Mouse (Mus musculus): ENCODE data around the gene Alad.

Alad gene

DNA sequence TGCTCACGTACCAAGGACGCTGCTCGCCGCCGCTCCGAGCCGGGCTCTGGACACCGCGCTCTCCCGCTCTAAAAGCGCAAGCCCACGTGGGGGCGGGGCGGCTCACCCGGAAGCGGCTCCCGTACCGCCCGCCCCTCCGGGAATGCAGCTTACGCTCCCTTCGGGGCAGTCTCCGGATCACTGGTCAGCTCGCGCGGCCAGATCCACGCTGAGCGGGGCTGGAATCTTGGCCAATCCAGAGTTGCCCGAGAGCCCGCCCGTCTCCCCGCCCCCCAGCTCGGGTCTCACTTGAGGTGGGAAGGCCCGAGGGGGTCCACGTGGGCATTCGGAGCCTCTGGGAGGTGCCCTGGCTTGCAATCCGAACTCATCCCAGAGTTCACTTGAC, at the start of gene Alad:
TSS of gene Alad (minus strand) at position 70 of the 385 bp plus-strand sequence.
- DNase-seq: peak; percentile 83

DNA sequence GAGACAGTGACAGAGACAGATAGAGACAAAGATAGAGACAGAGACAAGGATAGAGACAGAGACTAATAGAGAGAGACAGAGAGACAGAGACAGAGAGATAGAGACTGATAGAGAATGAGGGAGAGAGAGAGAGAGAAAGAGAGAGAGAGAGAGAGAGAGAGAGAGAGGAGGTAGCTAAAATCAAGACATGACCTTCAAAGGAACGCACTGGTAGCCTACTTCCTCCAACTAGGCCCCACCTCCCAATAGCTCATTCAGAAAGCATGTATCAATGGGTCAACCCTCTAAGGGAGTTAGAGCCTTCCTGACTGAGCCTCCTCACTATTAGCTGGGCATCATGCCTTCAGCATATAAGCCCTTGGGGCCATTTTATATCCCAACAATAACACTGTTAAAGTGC, 48.6 kb upstream of the Alad start:
- no peak for DNase-seq

DNA sequence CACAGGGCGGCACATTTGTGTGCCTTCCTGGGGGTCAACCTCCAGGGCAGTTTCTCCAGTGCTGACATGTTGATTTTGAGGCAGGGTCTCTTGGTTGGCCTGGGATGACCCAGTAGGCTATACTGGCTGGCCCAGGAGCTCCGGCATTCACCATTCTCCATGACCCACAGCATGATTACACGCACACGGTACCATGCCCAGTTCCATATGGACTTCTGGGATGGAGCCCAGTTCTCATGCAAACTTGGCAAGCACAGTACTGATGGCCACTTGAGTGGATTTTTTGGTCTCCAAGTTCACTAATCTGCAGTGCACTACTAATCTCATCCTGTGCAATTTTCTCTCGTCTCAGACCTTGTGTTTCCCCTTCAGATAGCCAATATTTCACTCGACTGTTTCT, 48.0 kb upstream of the Alad start:
- peak; percentile 45 for DNase-seq

DNA sequence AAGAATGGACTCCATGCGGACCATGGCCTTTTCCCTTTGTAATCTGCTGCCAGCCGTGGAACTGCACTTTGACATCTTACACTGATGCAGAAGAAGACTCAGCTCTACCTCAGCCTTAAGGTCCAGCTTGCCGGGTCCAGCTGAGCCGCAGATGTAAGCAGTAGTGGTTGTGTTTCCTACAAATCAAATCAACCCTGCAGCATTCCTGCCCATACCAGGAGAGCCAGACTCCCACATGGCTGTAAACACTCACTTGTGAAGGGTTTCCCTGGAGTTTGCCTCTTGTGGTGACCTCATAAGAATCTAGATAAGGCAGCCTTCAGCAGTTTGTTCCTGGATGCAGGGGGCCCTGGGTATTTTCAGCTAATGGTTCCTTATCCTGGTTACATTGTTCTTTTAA, 46.8 kb upstream of the Alad start:
- no peak for DNase-seq

DNA sequence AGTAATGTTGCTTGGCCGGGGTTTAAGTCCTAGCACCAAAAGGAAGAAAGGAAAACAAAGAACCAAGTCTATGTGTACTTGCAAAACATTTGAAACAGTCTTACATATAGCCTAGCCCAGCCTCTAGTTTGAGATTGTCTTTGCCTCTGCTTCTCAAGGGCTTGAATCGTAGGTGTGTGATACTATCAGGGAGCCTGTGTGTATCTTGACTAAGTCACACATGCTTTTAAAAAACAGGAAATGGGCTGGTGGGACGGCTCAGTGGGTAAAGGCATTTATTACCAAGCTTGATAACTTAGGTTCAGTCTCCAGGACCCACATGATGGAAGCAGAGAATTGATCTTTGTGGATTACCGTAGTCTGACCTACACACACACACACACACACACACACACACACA, 42.3 kb upstream of the Alad start:
- no peak for DNase-seq

DNA sequence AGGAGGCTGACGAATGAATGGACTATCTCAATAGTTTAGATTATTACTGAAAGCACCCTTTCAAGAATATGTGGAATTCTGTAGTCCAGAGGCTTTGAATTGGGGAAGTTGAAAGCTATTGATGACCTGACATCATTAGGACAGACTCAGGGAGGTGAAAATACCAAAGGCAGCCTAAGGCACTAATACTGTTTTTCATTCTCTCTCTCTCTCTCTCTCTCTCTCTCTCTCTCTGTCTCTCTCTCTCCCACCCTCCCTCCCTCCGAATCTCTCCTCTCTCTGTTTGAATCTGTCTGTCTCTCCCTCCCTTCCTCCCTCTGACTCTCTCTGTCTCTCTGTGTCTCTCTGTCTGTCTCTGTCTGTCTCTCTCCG, 41.9 kb upstream of the Alad start:
- no peak for DNase-seq

DNA sequence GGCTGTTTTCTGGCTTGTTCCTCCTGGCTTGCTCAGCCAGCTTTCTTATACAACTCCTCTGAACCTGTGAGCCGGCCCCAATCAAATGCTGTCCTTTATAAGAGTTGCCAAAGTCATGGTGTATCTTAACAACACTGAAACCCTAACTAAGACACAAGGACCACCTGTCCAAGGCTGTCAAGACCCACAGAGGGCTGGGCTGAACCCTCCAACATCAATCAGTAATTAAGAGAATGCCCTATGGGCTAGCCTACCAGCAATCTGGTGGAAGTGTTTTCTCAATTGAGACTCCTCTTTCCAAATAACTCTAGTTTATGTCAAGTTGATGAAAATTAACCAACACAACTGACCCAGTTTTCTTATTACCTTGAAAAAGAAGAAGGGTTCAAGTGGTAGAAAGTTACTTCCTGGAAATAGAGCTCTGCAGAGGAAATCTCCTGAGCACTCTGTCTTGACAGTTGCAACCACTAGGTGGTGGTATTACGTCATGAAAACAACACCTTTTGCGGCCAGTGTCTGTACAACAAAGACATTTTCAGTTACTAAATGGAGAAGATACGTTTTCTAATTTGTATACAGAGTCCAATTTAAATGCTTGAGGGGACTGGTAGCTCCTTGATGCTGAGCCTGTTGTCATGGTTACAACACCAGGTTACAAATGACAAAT, 41.4 kb upstream of the Alad start:
- peak; percentile 70 for DNase-seq

DNA sequence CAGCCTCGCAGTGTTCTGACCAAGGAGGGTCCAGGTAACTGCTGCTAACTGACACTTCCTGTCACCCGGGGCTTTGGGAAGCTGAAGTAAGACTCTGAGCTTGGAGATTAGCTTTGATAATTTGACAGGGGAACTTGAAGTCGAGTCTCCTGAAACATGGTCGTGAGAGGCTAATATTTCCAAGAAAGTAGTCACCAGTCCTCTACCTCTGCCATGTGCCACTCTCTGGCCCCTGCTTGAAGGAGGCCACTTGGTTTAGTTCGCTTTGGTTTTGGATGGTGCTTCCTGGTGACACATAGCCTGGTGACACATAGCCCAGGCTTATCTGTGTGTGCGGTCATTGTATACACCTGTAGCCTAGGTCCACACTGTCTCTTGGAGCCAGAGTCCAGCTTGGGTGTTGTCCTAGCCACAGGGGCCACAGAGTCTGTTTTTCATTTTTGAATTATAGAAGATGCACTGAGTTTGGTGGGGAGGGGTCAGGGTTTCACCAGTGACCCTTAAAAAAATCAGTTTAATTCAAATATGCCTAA, 40.1 kb upstream of the Alad start, which contains the start of gene Rgs3:
TSS of gene Rgs3 (plus strand) at position 51 of the 533 bp plus-strand sequence.
- no peak for DNase-seq

DNA sequence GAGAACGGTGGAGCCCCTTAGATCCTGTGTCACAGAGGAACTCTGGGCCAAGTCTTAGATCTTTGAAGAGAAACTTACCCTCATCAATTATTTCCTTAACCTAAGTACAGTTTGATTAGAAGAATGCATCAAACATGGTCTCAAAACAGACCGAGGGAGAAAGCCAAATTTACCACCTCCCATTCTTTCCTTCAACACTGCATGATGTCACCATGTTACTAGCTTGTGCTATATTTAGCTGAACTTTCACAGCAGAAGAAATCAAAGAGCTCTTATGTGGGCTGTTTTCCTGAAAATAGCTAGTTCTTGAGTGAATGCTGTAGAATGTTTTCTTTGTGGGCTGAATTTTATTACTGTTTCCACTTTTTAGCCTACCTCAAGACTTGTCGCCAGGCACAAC, 37.7 kb upstream of the Alad start:
- no peak for DNase-seq

DNA sequence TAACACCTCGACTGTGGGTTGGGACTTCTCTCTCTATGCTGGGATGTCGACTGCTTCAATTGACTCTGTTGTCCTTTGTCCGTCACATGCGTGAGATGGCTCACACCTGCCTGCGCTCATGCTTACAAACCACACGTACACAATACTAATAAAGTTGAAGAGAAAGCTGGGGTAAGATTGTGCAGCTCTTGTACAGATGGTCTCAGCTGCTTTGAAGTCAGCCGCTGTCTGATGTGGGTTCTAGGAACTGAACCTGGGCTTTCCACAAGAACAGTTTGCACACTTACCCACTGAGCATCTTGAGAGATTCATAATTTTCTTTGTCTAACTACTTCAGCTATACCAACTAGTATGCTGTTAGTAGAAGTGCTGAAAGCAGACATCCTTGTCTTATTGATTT, 32.2 kb upstream of the Alad start:
- no peak for DNase-seq

DNA sequence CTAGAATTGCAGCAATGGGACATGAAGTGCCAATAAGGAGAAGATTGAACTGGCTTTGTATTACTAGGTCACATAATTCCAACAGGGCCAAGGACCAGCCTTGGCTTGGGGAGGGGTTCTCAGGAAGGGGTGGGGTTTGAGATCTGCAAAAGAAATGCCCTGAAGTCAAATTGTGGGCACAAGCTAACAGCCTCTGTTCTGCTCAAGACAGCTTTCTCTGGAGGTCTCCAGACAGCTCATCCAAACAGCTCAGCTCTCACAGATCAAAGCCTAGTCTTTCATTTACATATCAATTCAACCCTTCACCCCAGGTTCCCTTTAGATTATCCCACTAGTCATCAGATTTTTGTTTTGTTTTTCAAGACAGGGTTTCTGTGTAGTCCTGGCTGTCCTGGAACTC, 25.1 kb upstream of the Alad start:
- no peak for DNase-seq

DNA sequence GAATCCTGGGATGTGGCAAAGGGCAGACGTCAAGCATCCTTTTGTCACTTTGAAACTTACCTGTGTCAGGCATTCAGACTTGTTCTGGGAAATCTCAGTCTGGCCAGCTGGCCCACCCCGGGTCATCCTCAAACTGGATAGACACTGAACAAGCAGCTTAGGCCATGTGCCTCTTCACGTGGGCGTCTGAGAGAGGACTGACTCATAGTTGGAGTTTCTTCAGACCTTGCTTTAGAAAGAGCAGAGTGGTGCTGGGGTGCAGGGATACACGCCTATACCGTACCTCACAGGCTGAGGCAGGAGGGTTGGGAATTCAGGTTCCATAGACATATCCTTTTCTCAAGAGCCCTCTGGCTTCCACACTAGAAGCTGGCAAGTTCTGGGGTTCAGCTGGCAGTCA, 24.1 kb upstream of the Alad start:
- DNase-seq: no peak

DNA sequence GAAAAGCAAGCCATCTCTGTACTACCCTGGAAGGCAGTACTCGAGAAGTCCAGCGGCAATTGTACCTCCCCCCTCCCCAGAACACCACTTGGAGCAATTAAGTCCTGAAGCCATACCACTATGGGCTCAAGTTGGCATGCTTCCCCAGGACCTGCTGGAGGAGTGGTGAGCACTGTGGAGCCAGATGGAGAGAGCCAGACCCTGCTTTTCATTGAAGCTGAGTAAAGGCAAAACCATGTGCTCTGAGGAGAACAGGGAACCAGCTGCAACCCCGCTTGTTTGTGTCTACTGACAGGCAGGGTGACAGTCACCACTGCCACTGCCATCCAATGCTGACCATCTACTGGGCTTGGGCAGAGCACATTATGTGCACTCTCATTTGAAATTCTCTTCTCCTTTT, 22.1 kb upstream of the Alad start:
- DNase-seq: no peak

DNA sequence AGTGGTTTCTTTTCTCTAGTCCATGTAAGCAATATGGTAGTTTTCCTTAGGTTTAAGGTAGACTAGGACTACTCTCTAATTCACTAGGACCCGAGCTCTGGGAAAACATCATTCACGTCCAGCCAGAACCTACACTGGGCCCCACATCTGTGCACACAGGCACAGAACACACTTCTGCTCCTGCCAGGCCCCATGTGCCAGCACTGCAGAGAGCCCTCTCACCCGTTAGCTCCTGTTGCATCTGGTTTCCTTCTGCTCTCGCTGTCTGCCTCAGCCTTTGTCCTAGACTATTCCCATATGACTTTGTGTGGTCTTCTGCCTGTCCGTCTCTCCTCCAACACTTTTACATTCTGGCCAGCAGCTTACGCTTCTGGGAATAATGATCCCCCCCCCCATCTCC, 14.0 kb upstream of the Alad start:
- no peak for DNase-seq

DNA sequence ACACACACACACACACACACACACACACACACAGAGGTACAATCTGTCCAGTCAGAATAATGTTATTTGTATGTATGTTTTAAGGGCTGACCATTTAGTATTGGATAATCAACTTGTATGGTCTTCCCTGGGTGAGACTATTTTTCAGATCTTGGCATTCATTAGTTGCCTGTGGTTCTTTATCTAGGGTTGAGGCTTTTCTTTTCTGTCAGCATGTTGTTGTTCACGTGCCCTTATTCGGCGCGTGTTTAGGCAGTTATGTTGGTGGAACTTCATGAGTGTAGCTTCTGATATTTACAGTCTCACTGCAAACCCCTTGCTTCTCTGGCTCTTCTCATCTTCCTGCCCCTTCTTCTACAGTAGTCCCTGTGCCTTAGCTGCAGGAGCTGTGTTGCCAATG, 7.9 kb upstream of the Alad start:
- DNase-seq: no peak

DNA sequence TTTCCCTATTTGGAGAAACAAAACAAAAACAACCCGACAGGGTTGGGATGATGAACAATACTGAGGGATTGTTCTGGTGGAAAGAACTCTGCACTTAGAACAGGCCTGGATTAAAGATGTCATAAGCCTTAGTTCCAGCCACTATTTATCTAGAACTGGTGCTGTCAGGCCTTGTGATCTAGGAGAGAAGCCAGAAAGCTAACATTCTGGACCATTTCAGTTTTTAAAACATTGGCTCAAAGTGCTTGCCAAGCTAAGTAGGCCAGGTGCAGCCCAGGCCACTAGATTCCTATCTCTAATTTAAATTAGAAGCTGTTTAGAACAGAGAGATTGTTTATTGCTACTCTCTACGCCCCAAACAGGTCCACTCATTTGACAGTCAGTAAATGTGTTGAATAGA, 6.5 kb upstream of the Alad start:
- DNase-seq: no peak

DNA sequence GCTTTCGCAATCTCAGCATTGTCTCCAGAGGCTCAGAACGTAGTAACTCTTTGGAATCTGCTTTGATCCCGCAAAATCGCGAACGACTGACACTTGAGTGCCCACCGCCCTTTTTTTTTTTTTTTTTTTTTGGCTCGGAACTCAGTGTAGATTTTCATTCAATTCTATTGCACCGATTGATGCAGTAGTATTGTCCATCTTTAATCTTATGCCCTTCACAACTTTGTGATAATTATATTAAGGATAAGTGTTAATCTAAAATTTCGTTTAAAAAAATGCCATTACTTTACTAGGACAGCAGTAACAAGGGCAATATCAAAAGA, 5.7 kb upstream of the Alad start:
- no peak for DNase-seq

DNA sequence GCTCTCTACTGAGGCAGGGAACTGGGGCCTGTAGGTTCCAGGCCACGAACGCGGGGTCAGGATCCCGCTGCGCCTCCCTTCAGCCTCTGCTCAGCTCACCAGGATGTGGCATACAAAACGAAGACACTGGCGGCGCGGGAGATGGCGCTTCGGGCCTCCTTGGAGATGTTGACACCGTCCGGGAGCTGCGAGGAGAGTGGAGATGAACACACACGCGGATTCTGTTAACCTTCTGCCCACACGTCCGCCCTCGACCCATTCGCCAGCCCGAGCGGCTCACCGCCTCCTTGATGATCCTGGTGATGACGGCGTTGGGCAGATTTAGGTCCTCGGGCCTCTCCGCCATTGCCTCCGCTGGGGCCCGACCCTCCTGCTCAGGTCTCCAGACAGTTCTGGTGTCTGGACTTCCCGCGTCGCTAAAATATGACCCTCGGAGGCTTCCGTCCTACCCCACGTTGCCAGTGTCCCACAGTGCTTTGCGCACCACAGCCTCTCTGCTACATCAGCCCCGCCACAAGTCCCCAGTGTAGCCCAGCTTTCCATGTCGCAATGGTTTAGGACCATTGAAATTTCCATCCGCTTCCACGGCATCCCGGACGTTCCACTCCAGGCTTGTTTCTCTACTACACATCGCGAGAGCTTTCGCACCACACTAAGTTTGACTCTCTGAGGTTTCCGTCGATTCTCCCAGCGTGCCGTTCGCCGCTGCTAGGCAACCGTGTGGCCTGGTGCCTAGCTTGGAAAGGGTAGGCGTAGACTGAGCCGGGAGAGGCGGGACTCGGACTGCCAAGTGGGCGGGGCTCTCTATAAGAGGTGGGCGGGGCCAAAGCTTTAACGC, 5.2 kb upstream of the Alad start, which contains the start of the genes Pole3 and 4933430I17Rik:
TSS of gene Pole3 (minus strand) at position 418 of the 838 bp plus-strand sequence.
TSS of gene 4933430I17Rik (plus strand) at position 719 of the 838 bp plus-strand sequence.
- peak; percentile 96 for DNase-seq

DNA sequence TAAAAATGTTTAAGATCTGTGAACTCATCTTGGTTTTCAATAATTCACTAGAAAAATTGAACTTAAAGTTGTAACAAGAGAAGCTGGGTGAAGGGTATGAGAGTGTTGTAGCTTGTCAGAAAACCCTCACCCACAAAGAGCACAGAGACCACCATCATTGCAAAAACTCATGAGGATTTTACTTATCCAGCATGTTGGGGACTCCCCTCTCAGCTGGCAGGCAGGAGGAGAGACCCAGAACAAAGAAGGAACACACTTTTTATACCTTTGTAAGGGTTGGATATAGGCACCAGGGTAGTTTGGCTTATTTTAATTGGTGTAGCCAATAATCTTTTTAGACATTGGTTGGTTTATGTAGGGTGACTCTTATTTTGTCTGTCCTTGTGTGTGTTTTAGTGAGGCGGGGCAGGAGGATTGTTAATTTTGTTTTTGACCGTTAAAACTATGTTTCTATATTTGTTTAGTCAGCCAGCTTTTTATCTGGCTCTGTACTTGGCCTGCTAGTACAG, 1.2 kb upstream of the Alad start:
- no peak for DNase-seq

DNA sequence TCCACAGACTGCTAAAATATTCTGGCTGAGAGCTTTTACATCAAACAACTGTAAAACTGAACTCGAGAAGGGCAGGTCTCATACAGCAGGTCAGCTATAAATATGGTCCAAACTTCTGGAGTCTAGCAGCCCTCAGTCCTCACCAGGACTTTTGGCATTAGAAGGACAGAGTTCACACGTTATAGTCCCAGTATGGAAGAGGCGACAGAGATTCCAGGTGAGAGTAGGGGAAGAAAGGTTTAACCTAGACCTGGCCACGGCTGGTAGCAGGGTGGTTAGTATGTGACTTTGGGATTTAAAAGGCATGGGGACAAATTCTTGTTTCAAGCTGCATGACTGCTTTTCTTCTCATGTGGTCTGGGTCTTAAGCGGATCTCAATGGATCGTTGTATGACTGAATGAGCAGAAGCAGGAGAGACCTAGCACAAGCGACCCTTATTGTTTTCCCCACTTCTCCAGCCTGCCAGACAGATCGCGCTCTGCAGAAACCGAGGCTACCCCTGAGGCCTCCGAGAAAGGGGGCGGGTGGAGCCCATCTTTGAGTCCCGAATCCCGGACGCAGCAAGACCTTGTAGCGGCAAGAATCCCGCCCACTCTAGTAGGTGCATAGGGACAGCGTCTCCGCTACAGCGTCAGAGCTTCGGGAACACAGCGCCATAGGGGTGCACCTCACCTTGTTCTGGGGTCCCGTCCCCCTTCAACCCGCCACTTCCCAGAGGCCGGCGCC, 433 bp downstream of the Alad start:
- no peak for DNase-seq

DNA sequence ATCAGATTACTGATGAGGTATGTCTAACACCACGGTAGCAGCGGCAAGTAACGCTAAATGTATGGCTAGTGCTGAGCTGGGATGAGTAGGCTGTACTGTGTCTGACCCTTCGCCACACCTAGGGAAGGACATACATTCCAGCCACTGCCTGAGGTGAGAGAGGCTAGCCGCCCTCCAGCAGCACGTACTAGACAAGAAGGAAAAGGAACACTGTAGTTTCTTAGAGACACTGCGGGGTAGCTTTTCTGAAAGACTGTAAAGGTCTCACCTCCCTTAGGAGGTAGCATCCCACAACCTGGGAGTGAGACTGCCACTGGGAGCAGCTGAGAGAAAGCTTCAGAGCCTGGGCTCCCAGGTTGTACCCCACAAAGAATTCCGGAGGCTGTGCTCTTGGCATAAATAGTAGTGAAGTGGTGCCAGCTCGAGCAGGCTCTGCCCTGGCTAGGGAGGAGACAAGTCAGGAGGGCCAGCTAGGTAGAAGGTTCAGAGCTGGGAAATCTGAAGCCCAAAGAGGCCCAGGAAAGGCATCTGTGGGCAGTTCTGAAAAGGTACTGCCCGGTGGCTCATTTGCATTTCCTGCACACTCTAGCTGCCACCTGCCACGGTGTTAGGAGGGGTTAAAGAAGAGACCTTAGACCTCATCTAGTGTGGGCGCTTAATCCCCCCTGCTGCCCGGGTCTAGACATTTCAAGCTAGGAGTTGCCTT, 1.1 kb downstream of the Alad start:
- peak; percentile 70 for DNase-seq

DNA sequence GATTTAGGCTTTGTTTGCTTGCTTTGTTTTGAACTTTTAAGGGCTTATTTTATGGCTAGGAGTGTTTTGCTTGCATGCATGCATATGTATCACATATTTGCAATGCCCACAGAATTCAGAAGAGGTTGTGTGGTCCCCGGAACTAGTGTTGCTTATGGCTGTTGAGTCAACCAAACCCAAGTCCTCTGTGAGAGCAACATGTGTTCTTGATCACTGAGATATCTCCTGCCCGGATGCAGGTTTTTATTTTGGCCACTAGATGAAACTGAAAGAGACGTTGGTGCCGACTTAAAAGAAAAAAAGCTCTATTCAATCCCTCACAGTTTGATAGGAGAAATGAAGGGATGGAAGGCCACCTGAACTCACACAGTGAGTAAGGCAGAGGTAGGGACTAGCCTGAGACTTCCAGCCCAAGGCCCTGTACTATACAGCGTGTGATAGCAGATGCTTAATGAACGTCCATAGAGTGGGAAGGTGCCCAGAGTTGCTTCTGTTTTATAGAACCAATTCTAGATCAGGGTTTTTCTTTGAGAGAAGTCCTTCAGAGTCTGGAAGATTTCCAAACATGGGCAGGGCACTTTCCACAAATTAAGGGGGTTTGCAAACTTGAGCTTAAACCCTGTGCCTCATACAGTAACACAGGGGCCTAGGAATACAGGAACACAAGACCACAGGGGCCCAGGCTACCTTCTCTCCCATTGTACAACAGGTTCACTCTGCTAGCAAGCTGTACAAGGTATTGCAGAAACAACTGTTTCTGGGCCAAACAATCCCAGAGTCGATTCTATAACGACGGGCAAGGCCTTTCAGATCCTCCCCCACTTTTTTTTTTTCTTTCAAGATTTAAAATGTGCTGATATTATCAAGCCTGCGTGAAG, 1.9 kb downstream of the Alad start:
- no peak for DNase-seq

All from cerebellum, adult 11 months (tissue).